Mouse (Mus musculus): ENCODE data around the gene Eme2.

The Eme2 gene

GRCm38 (mm10) chr17:24896241-24896992, 1.5 kb upstream of the Eme2 start, which contains the start of gene Nme3:
Gene Nme3 (plus strand): TSS chr17:24896500.
- in situ Hi-C loops (cut with MboI, MseI): no loop called here

GRCm38 (mm10) chr17:24895571-24896240, 819 bp upstream of the Eme2 start:
- in situ Hi-C loops (cut with MboI, MseI): no loop called here

GRCm38 (mm10) chr17:24894061-24894994, 559 bp downstream of the Eme2 start:
- in situ Hi-C loops (cut with MboI, MseI): loop anchor here (5.0 kb wide), 1 partner anchor 42 kb away; the partner anchor contains the start of gene Fahd1

- in situ Hi-C loops (cut with MboI, MseI): loop anchor here (5.0 kb wide), 1 partner anchor 41 kb away; the partner anchor contains the start of gene Fahd1
Observed at GRCm38 (mm10) chr17:24893276-24893675, 1.6 kb downstream of the Eme2 start.

- in situ Hi-C loops (cut with MboI, MseI): loop anchor here (5.0 kb wide), 1 partner anchor 40 kb away; the partner anchor contains the start of gene Fahd1
Observed at GRCm38 (mm10) chr17:24892785-24893184, 2.1 kb downstream of the Eme2 start.

- in situ Hi-C loops (cut with MboI, MseI): loop anchor here (5.0 kb wide), 1 partner anchor 39 kb away; the partner anchor contains the start of gene Fahd1
Observed at GRCm38 (mm10) chr17:24891321-24891720, 3.6 kb downstream of the Eme2 start.

GRCm38 (mm10) chr17:24890151-24891092, 4.5 kb downstream of the Eme2 start:
- in situ Hi-C loops (cut with MboI, MseI): loop anchor here (5.0 kb wide), 1 partner anchor 38 kb away; the partner anchor contains the start of gene Fahd1

GRCm38 (mm10) chr17:24888862-24889261, 6.0 kb downstream of the Eme2 start:
- in situ Hi-C loops (cut with MboI, MseI): no loop called here

GRCm38 (mm10) chr17:24887291-24888080, 7.4 kb downstream of the Eme2 start:
- in situ Hi-C loops (cut with MboI, MseI): no loop called here

- in situ Hi-C loops (cut with MboI, MseI): no loop called here
Observed at GRCm38 (mm10) chr17:24886932-24887271, 8.0 kb downstream of the Eme2 start.

- in situ Hi-C loops (cut with MboI, MseI): no loop called here
Observed at GRCm38 (mm10) chr17:24886134-24886931, 8.6 kb downstream of the Eme2 start, which contains the start of the genes Nubp2 and Spsb3. Gene Nubp2 (minus strand): TSS chr17:24886349. Gene Spsb3 (plus strand): TSS chr17:24886643.

GRCm38 (mm10) chr17:24885356-24886133, 9.3 kb downstream of the Eme2 start:
- in situ Hi-C loops (cut with MboI, MseI): no loop called here

GRCm38 (mm10) chr17:24884391-24884790, 10.5 kb downstream of the Eme2 start:
- in situ Hi-C loops (cut with MboI, MseI): no loop called here

GRCm38 (mm10) chr17:24881738-24882440, 13.0 kb downstream of the Eme2 start:
- in situ Hi-C loops (cut with MboI, MseI): no loop called here

GRCm38 (mm10) chr17:24878531-24878930, 16.4 kb downstream of the Eme2 start:
- in situ Hi-C loops (cut with MboI, MseI): no loop called here

- in situ Hi-C loops (cut with MboI, MseI): no loop called here
Observed at GRCm38 (mm10) chr17:24878117-24878397, 16.8 kb downstream of the Eme2 start.

GRCm38 (mm10) chr17:24877336-24878116, 17.4 kb downstream of the Eme2 start:
- in situ Hi-C loops (cut with MboI, MseI): no loop called here
